Mouse (Mus musculus): ENCODE data around the gene Esrrb. TPM values are rescaled to one million over a fixed set of nuclear protein-coding genes. Genes with fewer than 3 reads are reported as not detected.

Gene Esrrb
- 0.77 and 0.96 TPM in 2 replicates for polyA plus RNA-seq (2015; fragmentation: Nextera tagmentation; extraction: Ambion mirVana)

GRCm38 (mm10) chr12:86360696-86361631 is at the start of gene Esrrb:
TSS of gene Esrrb (plus strand) at chr12:86361117.
- 39% methylated on average over 22 of the region's 22 CpGs for WGBS
- Histone ChIP-seq H3K4me2 (replicated peaks; ENCODE audit: low read depth, low read length) (no peak within 1 kb of the TSS), H3K27me3 (ENCODE audit: insufficient read depth, low read length) (no peaks in the 10 kb centered on the region), H3K4me1 (ENCODE audit: insufficient read depth, low read length) (no peaks in the 10 kb centered on the region), H3K9me3 (ENCODE audit: low read length) (no peaks in the 10 kb centered on the region), H3K27ac (ENCODE audit: low read length) (no peak within 1 kb of the TSS), H3K9ac (replicated peaks; ENCODE audit: low read length) (no peak within 1 kb of the TSS), H3K4me3 (ENCODE audit: low read length) (no peak within 1 kb of the TSS), H3K36me3 (ENCODE audit: insufficient read depth, low read length) (no peaks in the 10 kb centered on the region)
- 0 out of 2 replicates have a peak, but pooled peaks have one; percentile 27 for ATAC-seq (ENCODE audit: low FRiP score, low TSS enrichment)

GRCm38 (mm10) chr12:86320629-86321028 is 40.3 kb upstream of the Esrrb start:
- Histone ChIP-seq H3K4me2 (replicated peaks; ENCODE audit: low read depth, low read length) (peak overlapping the region; percentile 46), H3K27me3 (ENCODE audit: insufficient read depth, low read length) (no peaks in the 10 kb centered on the region; the same call in 1 of the 2 replicates), H3K4me3 (ENCODE audit: low read length) (peak overlapping the region; percentile 4; the same call in 1 of the 2 replicates), H3K27ac (ENCODE audit: low read length) (no peak overlapping the region), H3K9ac (replicated peaks; ENCODE audit: low read length) (peak overlapping the region; percentile 18; the same call in 1 of the 2 replicates), H3K4me1 (ENCODE audit: insufficient read depth, low read length) (peaks cover 9% of the 10 kb centered on the region; the same call in 1 of the 2 replicates), H3K36me3 (ENCODE audit: insufficient read depth, low read length) (no peaks in the 10 kb centered on the region), H3K9me3 (ENCODE audit: low read length) (no peaks in the 10 kb centered on the region)
- WGBS = 9% methylated on average over 12 of the region's 12 CpGs
- 0 out of 2 replicates have a peak, but pooled peaks have one; percentile 57 for ATAC-seq (ENCODE audit: low FRiP score, low TSS enrichment)

GRCm38 (mm10) chr12:86324297-86324696 is 36.6 kb upstream of the Esrrb start:
- Histone ChIP-seq H3K9ac (replicated peaks; ENCODE audit: low read length) (no peak overlapping the region), H3K4me1 (ENCODE audit: insufficient read depth, low read length) (peaks cover 9% of the 10 kb centered on the region; the same call in 1 of the 2 replicates), H3K36me3 (ENCODE audit: insufficient read depth, low read length) (no peaks in the 10 kb centered on the region), H3K4me3 (ENCODE audit: low read length) (no peak overlapping the region), H3K9me3 (ENCODE audit: low read length) (no peaks in the 10 kb centered on the region), H3K4me2 (replicated peaks; ENCODE audit: low read depth, low read length) (no peak overlapping the region), H3K27ac (ENCODE audit: low read length) (no peak overlapping the region), H3K27me3 (ENCODE audit: insufficient read depth, low read length) (no peaks in the 10 kb centered on the region; the same call in 1 of the 2 replicates)
- no peak for ATAC-seq (ENCODE audit: low FRiP score, low TSS enrichment)
- 14% methylated on average over 3 of the region's 3 CpGs for WGBS

DNA sequence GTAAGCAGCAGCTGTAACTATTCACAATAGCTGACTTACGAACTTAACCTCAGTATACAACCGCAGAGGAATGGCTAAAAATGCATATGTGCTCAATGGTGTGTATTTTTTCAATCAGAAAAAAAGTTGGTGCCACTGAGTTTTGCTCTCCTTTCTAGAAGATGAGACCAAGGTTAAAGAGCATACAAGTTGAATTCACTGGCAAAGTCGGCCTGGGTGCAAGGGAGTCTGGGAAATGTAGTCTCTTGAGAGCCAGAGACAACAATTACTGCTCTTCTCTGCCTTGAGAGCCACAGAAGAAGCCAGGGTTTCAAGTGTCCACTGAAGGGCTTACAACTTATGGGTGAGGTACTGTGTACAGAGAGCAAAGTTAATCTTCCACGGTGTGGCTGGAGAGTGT is 31.1 kb upstream of the Esrrb start:
- Histone ChIP-seq H3K9me3 (ENCODE audit: low read length) (no peaks in the 10 kb centered on the region), H3K4me3 (ENCODE audit: low read length) (no peak overlapping the region)
- WGBS = 51% methylated on average over 4 of the region's 4 CpGs

GRCm38 (mm10) chr12:86330684-86331083 is 30.2 kb upstream of the Esrrb start:
- Histone ChIP-seq H3K4me1 (ENCODE audit: insufficient read depth, low read length) (no peaks in the 10 kb centered on the region), H3K27me3 (ENCODE audit: insufficient read depth, low read length) (no peaks in the 10 kb centered on the region; the same call in 1 of the 2 replicates), H3K9ac (replicated peaks; ENCODE audit: low read length) (no peak overlapping the region), H3K4me2 (replicated peaks; ENCODE audit: low read depth, low read length) (no peak overlapping the region), H3K4me3 (ENCODE audit: low read length) (no peak overlapping the region), H3K9me3 (ENCODE audit: low read length) (no peaks in the 10 kb centered on the region), H3K36me3 (ENCODE audit: insufficient read depth, low read length) (no peaks in the 10 kb centered on the region), H3K27ac (ENCODE audit: low read length) (no peak overlapping the region)
- 88% methylated on average over 9 of the region's 9 CpGs for WGBS
- no peak for ATAC-seq (ENCODE audit: low FRiP score, low TSS enrichment)

More for the DNA sequence above, 31.1 kb upstream of the Esrrb start:
- Histone ChIP-seq H3K4me2 (replicated peaks; ENCODE audit: low read depth, low read length) (no peak overlapping the region), H3K27ac (ENCODE audit: low read length) (no peak overlapping the region), H3K36me3 (ENCODE audit: insufficient read depth, low read length) (no peaks in the 10 kb centered on the region), H3K27me3 (ENCODE audit: insufficient read depth, low read length) (no peaks in the 10 kb centered on the region; the same call in 1 of the 2 replicates), H3K9ac (replicated peaks; ENCODE audit: low read length) (no peak overlapping the region), H3K4me1 (ENCODE audit: insufficient read depth, low read length) (no peaks in the 10 kb centered on the region)
- ATAC-seq (ENCODE audit: low FRiP score, low TSS enrichment) = no peak

DNA sequence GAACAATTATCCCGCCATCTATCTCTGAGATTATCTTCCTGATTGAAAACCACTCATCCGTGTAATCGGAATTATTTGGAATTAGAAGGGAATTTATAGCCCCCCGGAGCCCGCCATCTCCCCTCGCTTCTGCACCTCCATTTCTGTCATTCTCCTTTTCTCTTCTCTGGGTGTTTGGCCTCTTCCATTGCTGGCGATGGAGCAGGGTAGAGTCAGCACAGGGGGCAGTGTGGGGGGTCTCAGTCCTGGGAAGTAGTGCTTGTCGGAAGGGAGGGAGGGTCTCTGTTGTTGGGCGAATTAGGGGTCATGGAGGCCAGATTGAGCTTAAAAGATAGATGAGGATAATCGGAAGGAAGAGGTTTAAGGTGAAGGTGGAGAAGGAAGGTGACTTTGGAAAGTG is 29.7 kb upstream of the Esrrb start:
- no peaks in the 10 kb centered on the region; the same call in 1 of the 2 replicates for H3K9me3 ChIP-seq (ENCODE audit: low read length)
- no peak overlapping the region for H3K4me3 ChIP-seq (ENCODE audit: low read length)
- no peak overlapping the region for H3K27ac ChIP-seq (ENCODE audit: low read length)
- H3K9ac ChIP-seq (replicated peaks; ENCODE audit: low read length) = no peak overlapping the region
- no peak for ATAC-seq (ENCODE audit: low FRiP score, low TSS enrichment)
- no peaks in the 10 kb centered on the region for H3K36me3 ChIP-seq (ENCODE audit: insufficient read depth, low read length)
- no peaks in the 10 kb centered on the region; the same call in 1 of the 2 replicates for H3K27me3 ChIP-seq (ENCODE audit: insufficient read depth, low read length)
- no peak overlapping the region for H3K4me2 ChIP-seq (replicated peaks; ENCODE audit: low read depth, low read length)
- WGBS = 77% methylated on average over 10 of the region's 10 CpGs
- H3K4me1 ChIP-seq (ENCODE audit: insufficient read depth, low read length) = no peaks in the 10 kb centered on the region

GRCm38 (mm10) chr12:86336209-86336608 is 24.7 kb upstream of the Esrrb start:
- no peaks in the 10 kb centered on the region; the same call in 1 of the 2 replicates for H3K9me3 ChIP-seq (ENCODE audit: low read length)
- WGBS = 96% methylated on average over 3 of the region's 3 CpGs
- H3K36me3 ChIP-seq (ENCODE audit: insufficient read depth, low read length) = no peaks in the 10 kb centered on the region
- no peak overlapping the region for H3K4me2 ChIP-seq (replicated peaks; ENCODE audit: low read depth, low read length)
- ATAC-seq (ENCODE audit: low FRiP score, low TSS enrichment) = no peak
- no peak overlapping the region for H3K27ac ChIP-seq (ENCODE audit: low read length)
- H3K4me3 ChIP-seq (ENCODE audit: low read length) = no peak overlapping the region
- H3K4me1 ChIP-seq (ENCODE audit: insufficient read depth, low read length) = no peaks in the 10 kb centered on the region
- no peaks in the 10 kb centered on the region for H3K27me3 ChIP-seq (ENCODE audit: insufficient read depth, low read length)
- H3K9ac ChIP-seq (replicated peaks; ENCODE audit: low read length) = no peak overlapping the region

GRCm38 (mm10) chr12:86336887-86337286 is 24.0 kb upstream of the Esrrb start:
- Histone ChIP-seq H3K9ac (replicated peaks; ENCODE audit: low read length) (no peak overlapping the region), H3K4me3 (ENCODE audit: low read length) (no peak overlapping the region), H3K27ac (ENCODE audit: low read length) (no peak overlapping the region), H3K4me1 (ENCODE audit: insufficient read depth, low read length) (no peaks in the 10 kb centered on the region), H3K4me2 (replicated peaks; ENCODE audit: low read depth, low read length) (no peak overlapping the region), H3K36me3 (ENCODE audit: insufficient read depth, low read length) (no peaks in the 10 kb centered on the region), H3K9me3 (ENCODE audit: low read length) (no peaks in the 10 kb centered on the region; the same call in 1 of the 2 replicates), H3K27me3 (ENCODE audit: insufficient read depth, low read length) (no peaks in the 10 kb centered on the region)
- ATAC-seq (ENCODE audit: low FRiP score, low TSS enrichment) = no peak
- 44% methylated on average over 7 of the region's 7 CpGs for WGBS

GRCm38 (mm10) chr12:86349477-86349876 is 11.4 kb upstream of the Esrrb start:
- Histone ChIP-seq H3K27ac (ENCODE audit: low read length) (no peak overlapping the region), H3K9ac (replicated peaks; ENCODE audit: low read length) (no peak overlapping the region), H3K4me3 (ENCODE audit: low read length) (no peak overlapping the region), H3K4me2 (replicated peaks; ENCODE audit: low read depth, low read length) (no peak overlapping the region), H3K4me1 (ENCODE audit: insufficient read depth, low read length) (no peaks in the 10 kb centered on the region), H3K9me3 (ENCODE audit: low read length) (no peaks in the 10 kb centered on the region), H3K27me3 (ENCODE audit: insufficient read depth, low read length) (no peaks in the 10 kb centered on the region; the same call in 1 of the 2 replicates), H3K36me3 (ENCODE audit: insufficient read depth, low read length) (no peaks in the 10 kb centered on the region)
- 80% methylated on average over 8 of the region's 8 CpGs for WGBS
- ATAC-seq (ENCODE audit: low FRiP score, low TSS enrichment) = no peak

GRCm38 (mm10) chr12:86359406-86359805 is 1.5 kb upstream of the Esrrb start:
- ATAC-seq (ENCODE audit: low FRiP score, low TSS enrichment) = no peak

More at GRCm38 (mm10) chr12:86359406-86359805, 1.5 kb upstream of the Esrrb start:
- 51% methylated on average over 6 of the region's 6 CpGs for WGBS
- no peak overlapping the region for H3K4me2 ChIP-seq (replicated peaks; ENCODE audit: low read depth, low read length)
- no peak overlapping the region for H3K9ac ChIP-seq (replicated peaks; ENCODE audit: low read length)
- no peak overlapping the region for H3K27ac ChIP-seq (ENCODE audit: low read length)
- no peaks in the 10 kb centered on the region for H3K27me3 ChIP-seq (ENCODE audit: insufficient read depth, low read length)
- no peaks in the 10 kb centered on the region for H3K36me3 ChIP-seq (ENCODE audit: insufficient read depth, low read length)
- no peak overlapping the region for H3K4me3 ChIP-seq (ENCODE audit: low read length)
- H3K9me3 ChIP-seq (ENCODE audit: low read length) = no peaks in the 10 kb centered on the region
- no peaks in the 10 kb centered on the region for H3K4me1 ChIP-seq (ENCODE audit: insufficient read depth, low read length)
